ENCODE assay signal across 29 mouse cellular contexts in genomic region chr13:24892516-24892915, GRCm38 (mm10). TPM values are rescaled to one million over a fixed set of nuclear protein-coding genes. Genes with fewer than 3 reads are reported as not detected.
DNase-seq lines count a peak whose midpoint lies in the region; ATAC-seq and TF ChIP-seq lines count a peak whose summit lies in the region.
"Had no signal": no experiment of that assay in that cellular context is flagged by ENCODE, and none has a peak within 500 bp of the region (broad histone marks: within the 10 kb centered on the region; RNA-seq: fewer than 3 reads in every experiment).

No protein-coding gene starts in this region.

- no peaks in the 10 kb centered on the region for H3K79me2 ChIP-seq in liver, adult 2 months (ENCODE audit: control insufficient read depth, insufficient read depth, low read length)

- H3K4me3 ChIP-seq in liver, adult 2 months (ENCODE audit: insufficient read depth, low read depth, low read length) = no peak overlapping the region
- no peak overlapping the region for H3K4me3 ChIP-seq in liver, postnatal 0 days (ENCODE audit: low read depth, low read length)
- H3K4me3 ChIP-seq: embryonic facial prominence, embryonic 10.5 days; embryonic facial prominence, embryonic 13.5 days; erythroblast, embryonic 14.5 days; forebrain, embryonic 12.5 days; forebrain, embryonic 15.5 days; heart, embryonic 12.5 days; heart, embryonic 15.5 days; hindbrain, embryonic 10.5 days; hindbrain, embryonic 13.5 days had no signal

- DNase-seq in kidney, adult 8-10 months = peak; percentile 75 to 79
- DNase-seq in kidney, adult 18-20 months = no peak
- DNase-seq in liver, adult 2 months (ENCODE audit: extremely low read depth, low read depth, low spot score) = peak; percentile 93
- DNase-seq in liver, postnatal 0 days = no peak
- DNase-seq in kidney, postnatal 36 days = peak; percentile 63 to 73
- no peak for DNase-seq in thymus, postnatal 14 days
- DNase-seq: adrenal gland, adult 2 months; adrenal gland, postnatal 14 days; cerebellum, adult 11 months; cerebellum, adult 8-10 months; cerebellum, postnatal 10 days; cerebellum, postnatal 36 days; embryo, embryonic 11 days; gastrocnemius, postnatal 25 days; heart, adult 18-20 months; heart, postnatal 10 days; heart, postnatal 36 days had no signal

- H3K27me3 ChIP-seq in liver, adult 2 months (ENCODE audit: control insufficient read depth, insufficient read depth, low read length) = no peaks in the 10 kb centered on the region
- no peaks in the 10 kb centered on the region for H3K27me3 ChIP-seq in liver, postnatal 0 days (ENCODE audit: insufficient read depth, low read length)
- H3K27me3 ChIP-seq: embryonic facial prominence, embryonic 13.5 days; forebrain, embryonic 12.5 days; forebrain, embryonic 15.5 days; heart, embryonic 12.5 days; heart, embryonic 15.5 days; hindbrain, embryonic 13.5 days had no signal

- no peak for TF ChIP-seq CTCF in liver, adult 2 months (IDR thresholded peaks at IDR 0.05; ENCODE audit: low read depth, low read length)
- no peak for TF ChIP-seq CTCF in liver, postnatal 0 days (IDR thresholded peaks at IDR 0.05; ENCODE audit: low read depth)

- H3K9ac ChIP-seq in liver, adult 2 months (ENCODE audit: low read depth, low read length) = no peak overlapping the region
- no peak overlapping the region for H3K9ac ChIP-seq in liver, postnatal 0 days (replicated peaks)
- H3K9ac ChIP-seq: embryonic facial prominence, embryonic 13.5 days; forebrain, embryonic 12.5 days; forebrain, embryonic 15.5 days; heart, embryonic 12.5 days; heart, embryonic 15.5 days; hindbrain, embryonic 13.5 days had no signal

- H3K4me2 ChIP-seq in liver, postnatal 0 days (ENCODE audit: low read depth, low read length) = no peak overlapping the region
- H3K4me2 ChIP-seq: embryonic facial prominence, embryonic 13.5 days; forebrain, embryonic 12.5 days; forebrain, embryonic 15.5 days; heart, embryonic 12.5 days; heart, embryonic 15.5 days; hindbrain, embryonic 13.5 days had no signal

- H3K27ac ChIP-seq in liver, adult 2 months (replicated peaks; ENCODE audit: insufficient read depth, low read depth, low read length) = no peak overlapping the region
- no peak overlapping the region for H3K27ac ChIP-seq in liver, postnatal 0 days (ENCODE audit: low read depth)
- H3K27ac ChIP-seq: embryonic facial prominence, embryonic 10.5 days; embryonic facial prominence, embryonic 13.5 days; forebrain, embryonic 12.5 days; forebrain, embryonic 15.5 days; heart, embryonic 15.5 days; hindbrain, embryonic 10.5 days; hindbrain, embryonic 13.5 days had no signal

- H3K9me3 ChIP-seq in liver, postnatal 0 days (ENCODE audit: low read length) = no peaks in the 10 kb centered on the region
- H3K9me3 ChIP-seq: embryonic facial prominence, embryonic 10.5 days; embryonic facial prominence, embryonic 13.5 days; forebrain, embryonic 12.5 days; forebrain, embryonic 15.5 days; heart, embryonic 12.5 days; heart, embryonic 15.5 days; hindbrain, embryonic 10.5 days; hindbrain, embryonic 13.5 days had no signal

- no peak for TF ChIP-seq POLR2A in liver, adult 2 months (IDR thresholded peaks at IDR 0.05; ENCODE audit: extremely low read depth, insufficient read depth, low read length)

- 0 out of 2 replicates have a peak, but pooled peaks cover 2% of the 10 kb centered on the region for H3K36me3 ChIP-seq in liver, adult 2 months (ENCODE audit: control insufficient read depth, insufficient read depth, low read length)
- no peaks in the 10 kb centered on the region for H3K36me3 ChIP-seq in liver, postnatal 0 days (replicated peaks; ENCODE audit: insufficient read depth, low read length)
- H3K36me3 ChIP-seq: embryonic facial prominence, embryonic 10.5 days; embryonic facial prominence, embryonic 13.5 days; forebrain, embryonic 12.5 days; forebrain, embryonic 15.5 days; heart, embryonic 12.5 days; heart, embryonic 15.5 days; hindbrain, embryonic 10.5 days had no signal

- WGBS in liver, adult 2 months = 20% methylated on average over 3 of the region's 3 CpGs
- WGBS in liver, postnatal 0 days (ENCODE audit: insufficient replicate concordance) = 68% methylated on average over 3 of the region's 3 CpGs

- no peak for ATAC-seq in liver, postnatal 0 days
- ATAC-seq: CD4-positive, CD25-positive, alpha-beta regulatory T cell, adult 4 months; forebrain, embryonic 15.5 days had no signal

- TF ChIP-seq EP300 in liver, postnatal 0 days (IDR thresholded peaks at IDR 0.05; ENCODE audit: low read depth) = no peak

- H3K4me1 ChIP-seq in liver, adult 2 months (ENCODE audit: control insufficient read depth, insufficient read depth, low read length) = peaks cover 23% of the 10 kb centered on the region
- peaks cover 2% of the 10 kb centered on the region; the same call in 1 of the 2 replicates for H3K4me1 ChIP-seq in liver, postnatal 0 days (ENCODE audit: insufficient read depth)
- H3K4me1 ChIP-seq: embryonic facial prominence, embryonic 10.5 days; embryonic facial prominence, embryonic 13.5 days; forebrain, embryonic 12.5 days; forebrain, embryonic 15.5 days; heart, embryonic 12.5 days; heart, embryonic 15.5 days; hindbrain, embryonic 10.5 days; hindbrain, embryonic 13.5 days had no signal

RNA-seq across cellular contexts. Expression of gene Aldh5a1, which starts 44.9 kb away (rescaled TPM):
- 15.0 and 18.9 TPM in 2 replicates for total RNA-seq in liver, adult 2 months (2014; rRNA removed)
- polyA plus RNA-seq in liver, adult 2 months (2012; rRNA removed) = 15.2 and 19.8 TPM in 2 replicates
- 3.8 and 3.9 TPM in 2 replicates for polyA plus RNA-seq in liver, postnatal 0 days (2015; fragmentation: Nextera tagmentation; extraction: Ambion mirVana)
- polyA plus RNA-seq: erythroblast, embryonic 14.5 days had no signal

RNA-seq across cellular contexts. Expression of gene D130043K22Rik, which starts 47.6 kb away (rescaled TPM):
- 12.2 and 15.9 TPM in 2 replicates for total RNA-seq in liver, adult 2 months (2014; rRNA removed)
- 3.8 and 8.1 TPM in 2 replicates for polyA plus RNA-seq in liver, adult 2 months (2012; rRNA removed)
- 0.31 and 0.48 TPM in 2 replicates for polyA plus RNA-seq in liver, postnatal 0 days (2015; fragmentation: Nextera tagmentation; extraction: Ambion mirVana)
- total RNA-seq: gastrocnemius, adult 8-10 months; gastrocnemius, postnatal 25 days; heart, postnatal 10 days; heart, postnatal 36 days; MEL had no signal
- polyA plus RNA-seq: erythroblast, embryonic 14.5 days had no signal

RNA-seq across cellular contexts. Expression of gene Gpld1, which starts 50.4 kb away (rescaled TPM):
- 154 and 156 TPM in 2 replicates for total RNA-seq in liver, adult 2 months (2014; rRNA removed)
- 88.4 and 88.9 TPM in 2 replicates for polyA plus RNA-seq in liver, adult 2 months (2012; rRNA removed)
- polyA plus RNA-seq in liver, postnatal 0 days (2015; fragmentation: Nextera tagmentation; extraction: Ambion mirVana) = 52.2 and 59.7 TPM in 2 replicates
- polyA plus RNA-seq: erythroblast, embryonic 14.5 days had no signal

Comparison
In these comparisons a context has a peak if more than half of its experiments do, and no peak if none do; other contexts are left out.
1. DNase-seq: peak in kidney, adult 8-10 months (2 of 2), liver, adult 2 months (single experiment) and kidney, postnatal 36 days (2 of 2); none in kidney, adult 18-20 months (single experiment), liver, postnatal 0 days (single experiment) and thymus, postnatal 14 days (single experiment).